Mouse (Mus musculus) lung, adult 2 months (tissue): ENCODE results near the gene Grik2.

Source experiments
- CTCF ChIP-seq: fragments of 200-500 bp; IDR thresholded peaks from 2 replicates; pipeline ENCODE4 v1.5.1; 2011; ENCODE audit warnings: mild to moderate bottlenecking, low read length, control low read depth; ENCODE audit not compliant: insufficient read depth
- POLR2A ChIP-seq: fragments of 200-500 bp; IDR thresholded peaks from 2 replicates; pipeline ENCODE4 v1.6.1; 2011; ENCODE audit warnings: low read depth, mild to moderate bottlenecking, control low read depth, low read length, borderline replicate concordance; ENCODE audit errors: extremely low read depth

DNA sequence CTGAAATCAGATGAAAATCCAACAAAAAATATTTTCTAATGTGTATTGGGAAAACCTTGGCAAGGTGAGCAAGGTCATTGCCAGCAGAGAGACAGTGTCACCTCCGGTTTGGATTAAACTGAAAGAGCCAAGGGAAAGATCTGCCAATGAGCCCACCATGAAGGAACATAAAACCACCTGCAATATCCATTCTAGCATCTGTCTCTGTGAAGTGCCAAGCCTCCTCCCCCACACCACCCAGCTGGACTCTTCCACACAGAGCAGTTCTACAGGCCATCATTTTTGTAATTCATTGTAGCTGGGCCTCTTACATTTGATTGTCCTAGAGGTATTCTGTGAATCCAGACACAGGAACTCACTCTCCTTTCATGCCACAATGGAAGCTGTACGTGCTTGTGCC is 148.7 kb downstream of the Grik2 start:
- no peak for TF ChIP-seq CTCF
- no peak for TF ChIP-seq POLR2A
